ENCODE assay signal across 8 mouse cellular contexts in the genomic region with DNA sequence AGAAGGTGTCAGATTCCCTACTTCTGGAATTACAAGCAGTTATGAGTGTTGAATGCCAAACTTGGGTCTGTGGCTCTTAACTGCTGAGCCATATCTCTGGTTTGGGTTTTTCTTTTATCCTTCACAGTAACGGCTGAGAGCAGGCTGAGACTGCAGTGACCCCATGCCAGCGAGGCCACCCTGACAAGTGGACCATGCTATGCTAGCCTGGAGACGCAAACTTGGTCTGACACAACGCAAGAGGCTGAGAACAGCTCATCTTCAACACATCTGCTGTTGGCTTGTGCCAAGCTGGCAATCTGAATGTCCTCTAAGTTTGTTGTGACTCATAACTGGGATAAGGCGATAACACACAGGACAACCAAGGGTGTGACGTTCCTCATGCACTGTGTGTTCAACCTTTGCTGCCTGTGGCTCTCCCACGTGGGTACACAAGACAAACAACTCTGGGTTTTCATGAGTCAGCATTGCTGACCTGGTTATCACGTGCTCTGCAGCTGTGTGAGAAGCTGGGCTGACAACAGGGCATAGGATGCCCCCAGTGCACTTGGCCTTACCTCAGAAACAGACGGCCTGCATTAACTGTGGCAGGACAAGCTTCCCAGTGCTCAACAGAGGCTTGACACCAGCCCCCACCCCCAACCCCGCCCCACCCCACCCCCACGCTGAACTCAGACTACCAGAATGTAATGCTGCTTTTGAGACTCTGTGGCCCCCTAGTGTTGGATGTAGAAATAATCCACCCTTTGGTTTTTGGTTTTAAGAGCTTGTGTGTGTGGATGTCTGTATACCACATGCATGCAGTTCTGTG. TPM values are rescaled to one million over a fixed set of nuclear protein-coding genes. Genes with fewer than 3 reads are reported as not detected.
DNase-seq lines count a peak whose midpoint lies in the region; ATAC-seq lines count a peak whose summit lies in the region.

No protein-coding gene starts in this region.

- 32% methylated on average over 11 of the region's 11 CpGs for whole genome bisulfite sequencing in embryonic facial prominence, embryonic 14.5 days
- 25% methylated on average over 11 of the region's 11 CpGs for WGBS in heart, embryonic 11.5 days (ENCODE audit: insufficient replicate concordance)
- 24% methylated on average over 11 of the region's 11 CpGs for WGBS in kidney, embryonic 14.5 days
- 48% methylated on average over 11 of the region's 11 CpGs for WGBS in neural tube, embryonic 14.5 days

- H3K27me3 ChIP-seq in embryonic facial prominence, embryonic 14.5 days (replicated peaks; ENCODE audit: control insufficient read depth, insufficient read depth, low read length) = no peaks in the 10 kb centered on the region
- no peaks in the 10 kb centered on the region for H3K27me3 ChIP-seq in heart, embryonic 11.5 days (ENCODE audit: control insufficient read depth, insufficient read depth, low read length)
- H3K27me3 ChIP-seq in kidney, embryonic 14.5 days (ENCODE audit: control insufficient read depth, insufficient read depth, low read length) = no peaks in the 10 kb centered on the region
- no peaks in the 10 kb centered on the region for H3K27me3 ChIP-seq in neural tube, embryonic 14.5 days (ENCODE audit: control insufficient read depth, insufficient read depth, low read length)

- no peak overlapping the region for H3K27ac ChIP-seq in embryonic facial prominence, embryonic 14.5 days (replicated peaks; ENCODE audit: low read depth, low read length)
- peak overlapping the region; percentile 85 for H3K27ac ChIP-seq in heart, embryonic 11.5 days (ENCODE audit: low read depth, low read length)
- H3K27ac ChIP-seq in kidney, embryonic 14.5 days (ENCODE audit: low read depth, low read length) = peak overlapping the region; percentile 30; the same call in 1 of the 2 replicates
- no peak overlapping the region for H3K27ac ChIP-seq in neural tube, embryonic 14.5 days (ENCODE audit: low read depth, low read length)

- peak overlapping the region; percentile 14; the same call in 1 of the 2 replicates for H3K4me2 ChIP-seq in embryonic facial prominence, embryonic 14.5 days (ENCODE audit: low read depth, low read length)
- H3K4me2 ChIP-seq in heart, embryonic 11.5 days = peak overlapping the region; percentile 34
- H3K4me2 ChIP-seq in kidney, embryonic 14.5 days (replicated peaks; ENCODE audit: low read depth, low read length) = peak overlapping the region; percentile 15; the same call in 1 of the 2 replicates
- no peak overlapping the region for H3K4me2 ChIP-seq in neural tube, embryonic 14.5 days (ENCODE audit: low read depth, low read length)

- H3K9ac ChIP-seq in embryonic facial prominence, embryonic 14.5 days (ENCODE audit: low read depth, low read length) = peak overlapping the region; percentile 16; the same call in 1 of the 2 replicates
- peak overlapping the region; percentile 52; the same call in 1 of the 2 replicates for H3K9ac ChIP-seq in heart, embryonic 11.5 days (ENCODE audit: low read depth, low read length)
- H3K9ac ChIP-seq in kidney, embryonic 14.5 days (ENCODE audit: low read depth, low read length) = no peak overlapping the region
- no peak overlapping the region for H3K9ac ChIP-seq in neural tube, embryonic 14.5 days (replicated peaks; ENCODE audit: low read depth, low read length)

- H3K9me3 ChIP-seq in embryonic facial prominence, embryonic 14.5 days (ENCODE audit: control insufficient read depth, low read length) = no peaks in the 10 kb centered on the region
- H3K9me3 ChIP-seq in heart, embryonic 11.5 days (replicated peaks; ENCODE audit: control insufficient read depth, low read length) = no peaks in the 10 kb centered on the region
- H3K9me3 ChIP-seq in kidney, embryonic 14.5 days (ENCODE audit: control insufficient read depth, low read length) = no peaks in the 10 kb centered on the region
- H3K9me3 ChIP-seq in neural tube, embryonic 14.5 days (ENCODE audit: control insufficient read depth, low read length) = no peaks in the 10 kb centered on the region

- 0 out of 2 replicates have a peak, but pooled peaks cover 8% of the 10 kb centered on the region for H3K36me3 ChIP-seq in embryonic facial prominence, embryonic 14.5 days (ENCODE audit: control insufficient read depth, insufficient read depth, low read length)
- peaks cover 2% of the 10 kb centered on the region; the same call in 1 of the 2 replicates for H3K36me3 ChIP-seq in heart, embryonic 11.5 days (ENCODE audit: control insufficient read depth, insufficient read depth, low read length)
- peaks cover 2% of the 10 kb centered on the region; the same call in 1 of the 2 replicates for H3K36me3 ChIP-seq in kidney, embryonic 14.5 days (ENCODE audit: control insufficient read depth, insufficient read depth, low read length)
- H3K36me3 ChIP-seq in neural tube, embryonic 14.5 days (ENCODE audit: control insufficient read depth, insufficient read depth, low read length) = no peaks in the 10 kb centered on the region

- H3K4me3 ChIP-seq in embryonic facial prominence, embryonic 14.5 days (ENCODE audit: low read depth, low read length) = no peak overlapping the region
- no peak overlapping the region for H3K4me3 ChIP-seq in heart, embryonic 11.5 days (ENCODE audit: low read depth, low read length)
- H3K4me3 ChIP-seq in kidney, embryonic 14.5 days (ENCODE audit: low read length) = no peak overlapping the region
- H3K4me3 ChIP-seq in neural tube, embryonic 14.5 days (ENCODE audit: low read depth, low read length) = no peak overlapping the region

- H3K4me1 ChIP-seq in embryonic facial prominence, embryonic 14.5 days (ENCODE audit: control insufficient read depth, insufficient read depth, low read length) = 0 out of 2 replicates have a peak, but pooled peaks cover 4% of the 10 kb centered on the region
- H3K4me1 ChIP-seq in heart, embryonic 11.5 days (ENCODE audit: control insufficient read depth, insufficient read depth, low read length) = peaks cover 21% of the 10 kb centered on the region
- H3K4me1 ChIP-seq in kidney, embryonic 14.5 days (ENCODE audit: control insufficient read depth, insufficient read depth, low read length) = peaks cover 9% of the 10 kb centered on the region; the same call in 1 of the 2 replicates
- H3K4me1 ChIP-seq in neural tube, embryonic 14.5 days (ENCODE audit: control insufficient read depth, insufficient read depth, low read length) = no peaks in the 10 kb centered on the region

- peak; percentile 76 for ATAC-seq in embryonic facial prominence, embryonic 14.5 days (ENCODE audit: low read depth)
- peak; percentile 94 for ATAC-seq in heart, embryonic 11.5 days (replicated peaks; ENCODE audit: insufficient number of reproducible peaks, low FRiP score, low TSS enrichment)
- ATAC-seq in kidney, embryonic 14.5 days (ENCODE audit: low FRiP score, low TSS enrichment) = peak; percentile 84
- peak; percentile 70 for ATAC-seq in neural tube, embryonic 14.5 days (ENCODE audit: low read depth)

- peak; percentile 72 for DNase-seq in CD4-positive, CD25-positive, alpha-beta regulatory T cell, adult 2 months (ENCODE audit: low read depth, low spot score)
- peak; percentile 82 to 91 for DNase-seq in adrenal gland, adult (ENCODE audit: inconsistent age in 2 of 2, low spot score in 1 of 2)
- peak; percentile 65 for DNase-seq in embryonic facial prominence, embryonic 14.5 days (ENCODE audit: low spot score)
- DNase-seq in lung, adult 18-20 months = peak; percentile 35 to 56
- DNase-seq in thymus, postnatal 4 days = peak; percentile 38

RNA-seq across cellular contexts. Expression of a gene that starts 36.9 kb away (rescaled TPM):
- 12.5 and 14.4 TPM in 2 replicates for polyA plus RNA-seq in embryonic facial prominence, embryonic 14.5 days (2014; fragmentation: Nextera tagmentation; extraction: Ambion mirVana)
- 9.6 and 10.1 TPM in 2 replicates for polyA plus RNA-seq in heart, embryonic 11.5 days (2014; fragmentation: Nextera tagmentation; extraction: Ambion mirVana)
- 9.2 and 16.9 TPM in 2 replicates for polyA plus RNA-seq in kidney, embryonic 14.5 days (2014; fragmentation: Nextera tagmentation; extraction: Ambion mirVana)
- polyA plus RNA-seq in neural tube, embryonic 14.5 days (2014; fragmentation: Nextera tagmentation; extraction: Ambion mirVana) = 18.3 TPM in 2 replicates

Comparison
In these comparisons a context has a peak if more than half of its experiments do, and no peak if none do; other contexts are left out.
1. H3K27ac ChIP-seq: peak in heart, embryonic 11.5 days (single experiment) and kidney, embryonic 14.5 days (single experiment); none in embryonic facial prominence, embryonic 14.5 days (single experiment) and neural tube, embryonic 14.5 days (single experiment).
2. H3K9ac ChIP-seq: peak in embryonic facial prominence, embryonic 14.5 days (single experiment) and heart, embryonic 11.5 days (single experiment); none in kidney, embryonic 14.5 days (single experiment) and neural tube, embryonic 14.5 days (single experiment).
3. Peak in every context shown above with its lines, with median percentiles within 50 percentile points of each other: DNase-seq and ATAC-seq.